Mouse (Mus musculus): ENCODE results near the gene B230118H07Rik. TPM values are rescaled to one million over a fixed set of nuclear protein-coding genes. Genes with fewer than 3 reads are reported as not detected.

Gene B230118H07Rik
- polyA plus RNA-seq, 1 experiment from 2014 or later = 38.1 TPM

- no peak overlapping the region for H3K27ac ChIP-seq (ENCODE audit: low read depth, low read length)
- 67% methylated on average over 1 of the region's 1 CpGs for WGBS
- no peak overlapping the region for H3K4me3 ChIP-seq (ENCODE audit: low read depth, low read length)
- DNase-seq (ENCODE audit: low spot score) = no peak
- H3K9me3 ChIP-seq (ENCODE audit: control insufficient read depth, low read length) = no peaks in the 10 kb centered on the region
- peaks cover 3% of the 10 kb centered on the region; the same call in 1 of the 2 replicates for H3K27me3 ChIP-seq (replicated peaks; ENCODE audit: control insufficient read depth, insufficient read depth, low read length)
- no peak overlapping the region for H3K4me2 ChIP-seq
- ATAC-seq (replicated peaks; ENCODE audit: low FRiP score) = no peak
- H3K36me3 ChIP-seq (ENCODE audit: control insufficient read depth, insufficient read depth, low read length) = no peaks in the 10 kb centered on the region
- H3K9ac ChIP-seq (ENCODE audit: low read depth, low read length) = no peak overlapping the region
- no peaks in the 10 kb centered on the region for H3K4me1 ChIP-seq (replicated peaks; ENCODE audit: control insufficient read depth, insufficient read depth, low read length)
Observed at GRCm38 (mm10) chr2:101650446-101650845, 1.1 kb upstream of the B230118H07Rik start.

DNA sequence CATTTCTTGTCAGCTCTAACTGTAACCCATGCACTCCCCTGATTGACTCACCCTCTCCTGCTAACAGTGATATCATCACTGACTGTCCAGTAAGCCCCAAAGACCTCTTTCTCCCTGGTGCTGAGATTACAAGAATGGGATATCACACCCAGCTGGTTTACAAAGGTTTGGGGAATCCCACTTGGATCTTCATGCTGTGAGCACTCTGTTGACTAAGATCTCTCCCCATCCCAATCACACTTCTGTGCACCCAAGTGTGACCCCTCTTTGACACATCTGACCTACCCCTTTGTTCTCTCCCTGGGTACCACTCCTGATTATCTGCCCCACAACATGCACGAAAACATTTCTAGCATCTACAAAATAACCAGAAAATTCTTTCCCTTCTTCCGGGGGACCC, 971 bp downstream of the B230118H07Rik start:
- WGBS = 90% methylated on average over 2 of the region's 2 CpGs
- no peak for ATAC-seq (replicated peaks; ENCODE audit: low FRiP score)
- Histone ChIP-seq H3K4me2 (no peak overlapping the region), H3K36me3 (ENCODE audit: control insufficient read depth, insufficient read depth, low read length) (no peaks in the 10 kb centered on the region), H3K27ac (ENCODE audit: low read depth, low read length) (no peak overlapping the region), H3K9ac (ENCODE audit: low read depth, low read length) (no peak overlapping the region), H3K27me3 (replicated peaks; ENCODE audit: control insufficient read depth, insufficient read depth, low read length) (peaks cover 3% of the 10 kb centered on the region; the same call in 1 of the 2 replicates), H3K4me1 (replicated peaks; ENCODE audit: control insufficient read depth, insufficient read depth, low read length) (no peaks in the 10 kb centered on the region), H3K4me3 (ENCODE audit: low read depth, low read length) (no peak overlapping the region), H3K9me3 (ENCODE audit: control insufficient read depth, low read length) (no peaks in the 10 kb centered on the region)
- no peak for DNase-seq (ENCODE audit: low spot score)

DNA sequence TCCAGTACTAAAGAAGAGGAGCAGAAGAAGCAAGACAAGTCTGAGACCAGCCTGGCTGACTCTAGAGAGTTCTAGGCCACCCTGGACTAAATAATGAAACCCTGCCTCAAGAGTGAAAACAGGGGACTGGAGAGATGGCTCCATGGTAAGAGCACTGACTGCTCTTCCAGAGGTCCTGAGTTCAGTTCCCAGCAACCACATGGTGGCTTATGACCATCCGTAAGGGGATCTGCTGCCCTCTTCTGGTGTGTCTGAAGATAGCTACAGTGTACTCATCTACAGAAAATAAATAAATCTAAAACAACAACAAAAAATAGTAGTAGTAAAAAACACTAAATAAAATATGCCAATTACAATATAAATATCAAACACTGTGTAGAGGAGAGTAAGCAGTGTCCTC, 3.5 kb downstream of the B230118H07Rik start:
- H3K4me1 ChIP-seq (replicated peaks; ENCODE audit: control insufficient read depth, insufficient read depth, low read length) = no peaks in the 10 kb centered on the region
- no peak overlapping the region for H3K4me2 ChIP-seq
- no peaks in the 10 kb centered on the region for H3K36me3 ChIP-seq (ENCODE audit: control insufficient read depth, insufficient read depth, low read length)
- no peak for ATAC-seq (replicated peaks; ENCODE audit: low FRiP score)
- no peak overlapping the region for H3K27ac ChIP-seq (ENCODE audit: low read depth, low read length)
- no peak overlapping the region for H3K9ac ChIP-seq (ENCODE audit: low read depth, low read length)
- H3K27me3 ChIP-seq (replicated peaks; ENCODE audit: control insufficient read depth, insufficient read depth, low read length) = no peaks in the 10 kb centered on the region
- no peaks in the 10 kb centered on the region for H3K9me3 ChIP-seq (ENCODE audit: control insufficient read depth, low read length)
- H3K4me3 ChIP-seq (ENCODE audit: low read depth, low read length) = no peak overlapping the region
- WGBS = 79% methylated on average over 1 of the region's 1 CpGs
- no peak for DNase-seq (ENCODE audit: low spot score)

GRCm38 (mm10) chr2:101639840-101640350, 9.4 kb downstream of the B230118H07Rik start:
- 70% methylated on average over 3 of the region's 3 CpGs for WGBS
- Histone ChIP-seq H3K36me3 (ENCODE audit: control insufficient read depth, insufficient read depth, low read length) (no peaks in the 10 kb centered on the region), H3K9me3 (ENCODE audit: control insufficient read depth, low read length) (no peaks in the 10 kb centered on the region), H3K27ac (ENCODE audit: low read depth, low read length) (no peak overlapping the region), H3K4me3 (ENCODE audit: low read depth, low read length) (no peak overlapping the region), H3K4me2 (no peak overlapping the region), H3K27me3 (replicated peaks; ENCODE audit: control insufficient read depth, insufficient read depth, low read length) (no peaks in the 10 kb centered on the region), H3K9ac (ENCODE audit: low read depth, low read length) (no peak overlapping the region), H3K4me1 (replicated peaks; ENCODE audit: control insufficient read depth, insufficient read depth, low read length) (no peaks in the 10 kb centered on the region)
- DNase-seq (ENCODE audit: low spot score) (no peak), ATAC-seq (replicated peaks; ENCODE audit: low FRiP score) (no peak)

- Histone ChIP-seq H3K4me3 (ENCODE audit: low read depth, low read length) (no peak overlapping the region), H3K4me2 (no peak overlapping the region), H3K27ac (ENCODE audit: low read depth, low read length) (no peak overlapping the region), H3K9ac (ENCODE audit: low read depth, low read length) (no peak overlapping the region), H3K9me3 (ENCODE audit: control insufficient read depth, low read length) (no peaks in the 10 kb centered on the region), H3K36me3 (ENCODE audit: control insufficient read depth, insufficient read depth, low read length) (no peaks in the 10 kb centered on the region), H3K27me3 (replicated peaks; ENCODE audit: control insufficient read depth, insufficient read depth, low read length) (no peaks in the 10 kb centered on the region), H3K4me1 (replicated peaks; ENCODE audit: control insufficient read depth, insufficient read depth, low read length) (no peaks in the 10 kb centered on the region)
- WGBS = 70% methylated on average over 7 of the region's 7 CpGs
- no peak for ATAC-seq (replicated peaks; ENCODE audit: low FRiP score)
- no peak for DNase-seq (ENCODE audit: low spot score)
Observed at GRCm38 (mm10) chr2:101638979-101639839, 10.1 kb downstream of the B230118H07Rik start.

DNA sequence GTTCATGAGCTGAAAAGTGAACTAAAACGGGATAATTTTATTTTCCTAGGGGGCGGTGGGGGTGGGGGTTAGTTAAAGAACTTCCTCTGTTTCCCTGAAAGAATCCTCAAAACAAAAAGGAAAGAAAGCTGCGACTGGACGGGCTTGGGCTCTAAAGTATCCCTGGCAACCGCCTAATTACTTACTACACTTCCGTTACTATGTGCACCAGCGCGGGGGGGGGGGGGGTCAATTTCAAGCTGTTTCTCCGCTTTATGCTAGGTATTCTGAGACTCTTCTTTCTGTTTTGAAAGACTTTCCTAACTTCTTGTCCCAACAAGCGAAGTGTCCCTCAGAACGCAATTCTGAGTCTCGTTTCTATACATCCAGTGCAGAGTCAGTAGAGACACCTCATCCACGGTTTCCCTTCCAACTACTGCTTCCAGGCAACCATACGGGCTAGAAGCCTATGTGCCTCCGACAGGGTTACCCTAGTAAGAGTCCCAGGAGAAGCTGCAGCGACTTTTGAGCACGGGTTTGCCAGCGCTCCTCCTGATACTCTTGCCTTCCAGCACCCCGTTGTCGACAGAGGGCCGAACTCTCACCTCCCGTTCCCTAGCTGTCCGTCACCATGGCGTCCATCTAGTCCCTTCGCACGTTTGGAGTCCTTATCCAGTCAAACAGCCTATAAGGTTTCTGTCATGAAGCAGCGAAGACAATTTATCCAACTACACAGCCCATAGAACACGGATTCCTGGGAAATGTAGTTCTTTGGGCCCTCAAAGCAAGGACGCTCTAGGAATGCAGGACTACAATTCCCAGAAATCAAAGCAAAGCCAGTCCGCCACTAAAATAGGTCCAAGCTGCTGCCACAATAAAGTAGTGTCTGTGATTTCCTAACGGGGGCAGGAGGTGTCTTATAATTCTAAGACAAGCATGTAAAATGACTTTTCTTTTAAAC, 20.8 kb downstream of the B230118H07Rik start:
- ATAC-seq (replicated peaks; ENCODE audit: low FRiP score) (peak; percentile 99), DNase-seq (ENCODE audit: low spot score) (peak; percentile 76)
- H3K27me3 ChIP-seq (replicated peaks; ENCODE audit: control insufficient read depth, insufficient read depth, low read length) = no peaks in the 10 kb centered on the region
- peak overlapping the region; percentile 17 for H3K27ac ChIP-seq (ENCODE audit: low read depth, low read length)
- H3K9me3 ChIP-seq (ENCODE audit: control insufficient read depth, low read length) = no peaks in the 10 kb centered on the region
- no peaks in the 10 kb centered on the region for H3K36me3 ChIP-seq (ENCODE audit: control insufficient read depth, insufficient read depth, low read length)
- H3K9ac ChIP-seq (ENCODE audit: low read depth, low read length) = peak overlapping the region; percentile 66
- peak overlapping the region; percentile 71 for H3K4me3 ChIP-seq (ENCODE audit: low read depth, low read length)
- 2% methylated on average over 31 of the region's 31 CpGs for WGBS
- peak overlapping the region; percentile 78 for H3K4me2 ChIP-seq
- no peaks in the 10 kb centered on the region for H3K4me1 ChIP-seq (replicated peaks; ENCODE audit: control insufficient read depth, insufficient read depth, low read length)

DNA sequence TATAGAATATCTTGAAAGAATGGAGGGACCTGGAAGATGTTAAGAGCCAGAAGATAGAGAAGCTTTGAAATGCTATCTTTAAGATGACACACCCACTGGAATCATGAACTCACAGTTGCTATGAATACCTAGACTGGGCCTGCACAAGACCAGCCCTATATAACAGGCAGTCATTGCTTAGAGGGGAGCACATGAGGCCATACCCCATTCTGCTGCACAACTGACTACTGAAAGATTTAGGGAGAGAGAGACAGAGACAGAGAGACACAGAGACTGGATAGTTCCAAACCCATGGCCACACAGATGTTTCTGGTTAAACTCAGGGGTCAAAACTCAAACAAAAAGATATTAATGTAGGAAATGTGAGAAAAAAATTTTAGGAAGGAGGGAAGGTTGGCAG, 22.1 kb downstream of the B230118H07Rik start:
- Histone ChIP-seq H3K4me2 (no peak overlapping the region), H3K36me3 (ENCODE audit: control insufficient read depth, insufficient read depth, low read length) (no peaks in the 10 kb centered on the region), H3K4me3 (ENCODE audit: low read depth, low read length) (no peak overlapping the region), H3K9ac (ENCODE audit: low read depth, low read length) (no peak overlapping the region), H3K9me3 (ENCODE audit: control insufficient read depth, low read length) (no peaks in the 10 kb centered on the region), H3K4me1 (replicated peaks; ENCODE audit: control insufficient read depth, insufficient read depth, low read length) (no peaks in the 10 kb centered on the region), H3K27me3 (replicated peaks; ENCODE audit: control insufficient read depth, insufficient read depth, low read length) (no peaks in the 10 kb centered on the region), H3K27ac (ENCODE audit: low read depth, low read length) (no peak overlapping the region)
- no peak for ATAC-seq (replicated peaks; ENCODE audit: low FRiP score)
- no peak for DNase-seq (ENCODE audit: low spot score)

- ATAC-seq (replicated peaks; ENCODE audit: low FRiP score) (no peak), DNase-seq (ENCODE audit: low spot score) (no peak)
- H3K27ac ChIP-seq (ENCODE audit: low read depth, low read length) = no peak within 1 kb of the TSS
- no peaks in the 10 kb centered on the region for H3K9me3 ChIP-seq (ENCODE audit: control insufficient read depth, low read length)
- no peak within 1 kb of the TSS for H3K4me2 ChIP-seq
- H3K9ac ChIP-seq (ENCODE audit: low read depth, low read length) = no peak within 1 kb of the TSS
- no peaks in the 10 kb centered on the region for H3K4me1 ChIP-seq (replicated peaks; ENCODE audit: control insufficient read depth, insufficient read depth, low read length)
- H3K27me3 ChIP-seq (replicated peaks; ENCODE audit: control insufficient read depth, insufficient read depth, low read length) = no peaks in the 10 kb centered on the region
- no peaks in the 10 kb centered on the region for H3K36me3 ChIP-seq (ENCODE audit: control insufficient read depth, insufficient read depth, low read length)
- WGBS = 61% methylated on average over 4 of the region's 4 CpGs
- no peak within 1 kb of the TSS for H3K4me3 ChIP-seq (ENCODE audit: low read depth, low read length)
Observed at GRCm38 (mm10) chr2:101624526-101624925, 24.8 kb downstream of the B230118H07Rik start, which contains the start of gene Rag2. TSS of gene Rag2 (plus strand) at chr2:101624718.
